Mouse (Mus musculus) ES-Bruce4 (cell line): ENCODE data around the gene Gpr182. TPM values are rescaled to one million over a fixed set of nuclear protein-coding genes. Genes with fewer than 3 reads are reported as not detected.
A peak's percentile ranks its signal among the peaks of the same experiment; 100 is the strongest.

Experiments used
- H3K27ac ChIP-seq: 2 replicates; pipeline ENCODE4 v1.5.1; 2012; ENCODE audit warnings: low read length, inconsistent platforms; ENCODE audit not compliant: insufficient read depth
- H3K27me3 ChIP-seq: 2 replicates; pipeline ENCODE4 v1.6.1; 2012; ENCODE audit warnings: mild to moderate bottlenecking, low read length, inconsistent platforms; ENCODE audit not compliant: control insufficient read depth, poor library complexity, insufficient read depth, severe bottlenecking
- H3K36me3 ChIP-seq: 2 replicates; pipeline ENCODE4 v1.6.1; 2012; ENCODE audit warnings: inconsistent platforms, mild to moderate bottlenecking, low read length, moderate library complexity; ENCODE audit not compliant: control insufficient read depth, poor library complexity, insufficient read depth, severe bottlenecking
- H3K4me1 ChIP-seq: one replicate; pipeline ENCODE4 v1.8.1; 2011; ENCODE audit warnings: low read length; ENCODE audit not compliant: control insufficient read depth, insufficient read depth
- H3K4me3 ChIP-seq: 2 replicates; pipeline ENCODE4 v1.5.1; 2011; ENCODE audit warnings: low read depth, mild to moderate bottlenecking, low read length
- H3K9ac ChIP-seq: 2 replicates; pipeline ENCODE4 v1.6.1; 2012; ENCODE audit warnings: low read depth, mild to moderate bottlenecking, inconsistent platforms; ENCODE audit not compliant: poor library complexity, severe bottlenecking
- H3K9me3 ChIP-seq: replicated peaks from 2 replicates; pipeline ENCODE4 v1.6.1; 2012; ENCODE audit warnings: mild to moderate bottlenecking, low read length, inconsistent platforms; ENCODE audit not compliant: control insufficient read depth, poor library complexity, insufficient read depth, severe bottlenecking
- CTCF ChIP-seq: IDR thresholded peaks from one replicate; pipeline ENCODE4 v1.8.1; 2011; ENCODE audit warnings: low read depth, low read length
- EP300 ChIP-seq: IDR thresholded peaks from 2 replicates; pipeline ENCODE4 v1.6.1; 2011; ENCODE audit warnings: low read depth, low read length; ENCODE audit not compliant: insufficient read depth
- POLR2A ChIP-seq: IDR thresholded peaks from one replicate; pipeline ENCODE4 v1.8.1; 2011; ENCODE audit warnings: low read length; ENCODE audit not compliant: insufficient read depth
- polyA plus RNA-seq: library from polyadenylated mRNA; stranded (reverse); fragments of >200 nt; gene quantifications from 2 replicates; pipeline ENCODE4 v1.2.4, GENCODE M21; 2011; ENCODE audit warnings: low read depth; ENCODE audit not compliant: missing spikeins, insufficient read depth, insufficient read length

Gpr182 gene
- polyA plus RNA-seq, 1 experiment, result not detected

DNA sequence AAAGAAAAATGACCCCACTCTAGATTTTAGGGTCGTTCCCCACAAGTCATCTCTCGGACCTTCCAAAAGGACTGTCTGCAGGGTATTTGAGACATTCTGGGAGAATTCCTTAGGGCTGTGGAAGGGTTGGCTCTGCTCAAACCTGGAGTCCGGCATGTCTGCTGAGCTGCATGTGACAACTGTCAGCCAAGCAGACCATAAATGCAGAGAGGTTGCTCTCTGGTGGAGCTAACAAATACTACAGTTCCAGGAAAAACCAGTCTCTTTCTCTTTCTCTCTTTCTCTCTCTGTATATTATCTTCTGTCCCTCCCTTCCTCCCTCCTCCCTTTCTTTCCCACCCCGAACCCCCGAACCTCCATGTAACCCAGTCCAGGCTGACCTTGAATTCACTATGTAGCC, 17.1 kb downstream of the Gpr182 start:
- no peaks in the 10 kb centered on the region for H3K27me3 ChIP-seq
- no peak overlapping the region for H3K9ac ChIP-seq
- peaks cover 7% of the 10 kb centered on the region for H3K4me1 ChIP-seq
- H3K4me3 ChIP-seq, result no peak overlapping the region
- H3K27ac ChIP-seq, result no peak overlapping the region
- no peak for TF ChIP-seq POLR2A
- peak; percentile 42 for TF ChIP-seq CTCF
- no peak for TF ChIP-seq EP300
- H3K36me3 ChIP-seq, result no peaks in the 10 kb centered on the region
- H3K9me3 ChIP-seq, result no peaks in the 10 kb centered on the region

GRCm38 (mm10) chr10:127731397-127731796, 20.1 kb downstream of the Gpr182 start:
- Histone ChIP-seq H3K27me3 (no peaks in the 10 kb centered on the region), H3K9me3 (no peaks in the 10 kb centered on the region), H3K36me3 (no peaks in the 10 kb centered on the region), H3K27ac (no peak overlapping the region), H3K4me1 (peaks cover 7% of the 10 kb centered on the region), H3K9ac (no peak overlapping the region), H3K4me3 (no peak overlapping the region)
- no peak for TF ChIP-seq CTCF
- TF ChIP-seq POLR2A, result no peak
- no peak for TF ChIP-seq EP300

DNA sequence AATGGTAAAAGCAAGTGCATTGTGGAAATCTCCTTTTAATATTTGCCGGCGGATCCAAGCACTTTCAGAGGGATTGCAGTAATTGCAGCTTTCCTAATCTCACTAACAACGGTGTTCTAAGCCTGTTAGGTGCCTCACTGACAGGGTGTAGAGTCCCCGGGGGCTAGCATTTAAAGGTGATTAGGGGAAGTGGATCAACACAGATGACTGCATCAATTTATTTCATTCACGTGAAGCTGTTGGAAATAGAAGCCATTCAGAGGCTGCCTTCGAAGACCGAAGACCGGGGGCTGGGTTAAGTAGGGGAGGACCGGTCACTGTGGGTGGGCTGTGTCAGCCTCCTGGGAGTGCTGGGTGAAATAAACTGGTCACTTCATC, 20.6 kb downstream of the Gpr182 start:
- H3K4me1 ChIP-seq, result peaks cover 7% of the 10 kb centered on the region
- TF ChIP-seq EP300, result no peak
- TF ChIP-seq POLR2A, result no peak
- TF ChIP-seq CTCF, result no peak
- H3K36me3 ChIP-seq, result no peaks in the 10 kb centered on the region
- no peak overlapping the region for H3K27ac ChIP-seq
- H3K4me3 ChIP-seq, result no peak overlapping the region
- H3K9ac ChIP-seq, result no peak overlapping the region
- H3K27me3 ChIP-seq, result no peaks in the 10 kb centered on the region
- H3K9me3 ChIP-seq, result no peaks in the 10 kb centered on the region

DNA sequence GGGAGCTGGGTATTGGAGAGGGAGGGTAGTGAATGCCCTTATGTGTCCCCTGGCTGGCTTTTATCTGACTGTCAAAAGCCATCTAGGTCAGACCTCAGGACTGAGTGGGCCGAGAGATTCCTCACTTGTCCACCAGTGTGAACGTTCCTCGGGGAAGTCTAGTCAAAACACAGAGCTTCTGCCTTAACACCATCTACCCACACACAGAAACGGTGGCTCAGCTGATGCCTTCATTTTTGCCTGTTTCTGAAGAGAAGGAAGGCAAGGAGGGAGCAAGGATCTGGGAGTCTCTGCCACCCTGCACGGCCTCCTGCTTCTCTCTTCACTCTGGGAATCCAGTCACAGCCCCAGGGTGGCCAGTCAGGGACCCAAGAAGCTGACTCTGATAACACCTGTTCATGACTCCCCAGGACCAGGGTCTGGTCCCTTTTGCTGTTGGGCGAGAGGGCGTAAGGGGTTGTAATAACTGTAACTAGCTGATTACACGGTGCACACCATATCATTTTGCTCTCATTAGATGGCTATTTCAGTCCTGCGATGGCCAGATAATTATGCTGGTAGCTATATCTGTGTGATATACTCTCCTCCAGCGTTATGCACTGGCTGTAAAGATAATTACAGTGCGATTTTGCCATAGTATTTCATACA, 21.1 kb downstream of the Gpr182 start:
- Histone ChIP-seq H3K9ac (no peak overlapping the region), H3K4me1 (peaks cover 7% of the 10 kb centered on the region), H3K27me3 (no peaks in the 10 kb centered on the region), H3K36me3 (no peaks in the 10 kb centered on the region), H3K9me3 (no peaks in the 10 kb centered on the region), H3K27ac (no peak overlapping the region), H3K4me3 (no peak overlapping the region)
- TF ChIP-seq POLR2A (no peak), CTCF (no peak), EP300 (no peak)

GRCm38 (mm10) chr10:127728437-127728836, 23.1 kb downstream of the Gpr182 start:
- no peak overlapping the region for H3K4me3 ChIP-seq
- no peaks in the 10 kb centered on the region for H3K27me3 ChIP-seq
- no peak overlapping the region for H3K27ac ChIP-seq
- TF ChIP-seq EP300 (no peak), POLR2A (no peak)
- H3K9ac ChIP-seq, result no peak overlapping the region
- H3K36me3 ChIP-seq, result no peaks in the 10 kb centered on the region
- peaks cover under 1% of the 10 kb centered on the region for H3K4me1 ChIP-seq
- H3K9me3 ChIP-seq, result no peaks in the 10 kb centered on the region

DNA sequence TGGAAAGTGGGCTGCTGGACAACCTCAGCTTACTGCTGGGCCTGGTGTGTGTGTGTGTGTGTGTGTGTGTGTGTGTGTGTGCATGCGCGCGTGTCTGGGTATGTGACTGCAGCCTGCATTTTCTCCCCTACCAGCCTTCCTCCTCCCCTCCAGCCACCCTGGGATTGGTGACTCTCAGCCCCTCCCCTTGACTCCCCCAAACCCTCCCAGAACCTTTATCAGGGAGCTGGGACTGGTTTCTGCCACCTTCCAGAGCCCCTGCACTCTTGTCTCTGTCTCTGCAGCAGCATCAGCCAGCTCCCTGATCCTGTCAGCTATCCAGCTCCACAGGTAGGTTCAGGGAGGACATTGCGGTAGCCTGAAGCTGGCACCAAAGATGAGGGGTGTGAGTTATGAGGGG, 26.4 kb downstream of the Gpr182 start:
- H3K27me3 ChIP-seq, result no peaks in the 10 kb centered on the region

More for the DNA sequence above, 26.4 kb downstream of the Gpr182 start:
- no peak for TF ChIP-seq EP300
- TF ChIP-seq CTCF, result no peak
- no peak for TF ChIP-seq POLR2A
- H3K4me3 ChIP-seq, result no peak overlapping the region
- no peaks in the 10 kb centered on the region for H3K9me3 ChIP-seq
- H3K36me3 ChIP-seq, result no peaks in the 10 kb centered on the region
- no peak overlapping the region for H3K9ac ChIP-seq
- peaks cover 2% of the 10 kb centered on the region for H3K4me1 ChIP-seq
- H3K27ac ChIP-seq, result no peak overlapping the region
